Mouse (Mus musculus) neural tube, embryonic 13.5 days (tissue): ENCODE results near the gene Drg1. TPM values are rescaled to one million over a fixed set of nuclear protein-coding genes. Genes with fewer than 3 reads are reported as not detected.
A peak's percentile ranks its signal among the peaks of the same experiment; 100 is the strongest.

Experiments used
- ATAC-seq: fragments of 200-750 bp; cut with Nextera tagmentation; 2 replicates; pipeline ENCODE4 v1.8.0; 2017; ENCODE audit warnings: low read depth, mild to moderate bottlenecking, moderate TSS enrichment, moderate library complexity
- H3K27ac ChIP-seq: fragments of 300-500 bp; sonication (generic); replicated peaks from 2 replicates; pipeline ENCODE4 v1.5.1; 2015; ENCODE audit warnings: moderate library complexity, mild to moderate bottlenecking, inconsistent platforms
- H3K27me3 ChIP-seq: fragments of 300-500 bp; sonication (generic); 2 replicates; pipeline ENCODE4 v1.6.1; 2015; ENCODE audit warnings: mild to moderate bottlenecking, inconsistent platforms
- H3K36me3 ChIP-seq: fragments of 300-500 bp; sonication (generic); 2 replicates; pipeline ENCODE4 v1.6.1; 2015; ENCODE audit warnings: mild to moderate bottlenecking, inconsistent platforms
- H3K4me1 ChIP-seq: fragments of 300-500 bp; sonication (generic); replicated peaks from 2 replicates; pipeline ENCODE4 v1.6.1; 2015; ENCODE audit warnings: inconsistent platforms
- H3K4me2 ChIP-seq: fragments of 300-500 bp; sonication (generic); 2 replicates; pipeline ENCODE4 v1.6.1; 2015; ENCODE audit warnings: inconsistent platforms, mild to moderate bottlenecking, moderate library complexity
- H3K4me3 ChIP-seq: fragments of 300-500 bp; sonication (generic); 2 replicates; pipeline ENCODE4 v1.5.1; 2015; ENCODE audit warnings: mild to moderate bottlenecking, inconsistent platforms
- H3K9ac ChIP-seq: fragments of 300-500 bp; sonication (generic); 2 replicates; pipeline ENCODE4 v1.6.1; 2015; ENCODE audit warnings: moderate library complexity, mild to moderate bottlenecking, inconsistent platforms
- H3K9me3 ChIP-seq: fragments of 300-500 bp; sonication (generic); 2 replicates; pipeline ENCODE4 v1.6.1; 2016; ENCODE audit warnings: inconsistent platforms
- WGBS: fragments of 180-500 bp; shearing (Covaris S2); methylation state at CpG from one replicate; pipeline ENCODE4 v1.1.7; 2015; 5-methylcytosine and 5-hydroxymethylcytosine counted together
- polyA plus RNA-seq: library from polyadenylated mRNA; unstranded; fragments of >200 nt; fragmentation: Nextera tagmentation; extraction: Ambion mirVana; gene quantifications from 2 replicates; pipeline ENCODE4 v1.2.1, GENCODE M21; 2015

Drg1 gene
- polyA plus RNA-seq, 1 experiment from 2014 or later = 231 TPM

- Histone ChIP-seq H3K9ac (no peak overlapping the region), H3K9me3 (no peaks in the 10 kb centered on the region), H3K4me1 (no peaks in the 10 kb centered on the region), H3K27me3 (no peaks in the 10 kb centered on the region), H3K4me3 (no peak overlapping the region), H3K4me2 (no peak overlapping the region), H3K36me3 (peaks cover 94% of the 10 kb centered on the region), H3K27ac (no peak overlapping the region)
- WGBS = 91% methylated on average over 2 of the region's 2 CpGs
- ATAC-seq = no peak
Observed at GRCm38 (mm10) chr11:3247387-3247786, 18.8 kb downstream of the Drg1 start.

- Histone ChIP-seq H3K4me3 (no peak overlapping the region), H3K9me3 (no peaks in the 10 kb centered on the region), H3K4me2 (no peak overlapping the region), H3K9ac (no peak overlapping the region), H3K27me3 (no peaks in the 10 kb centered on the region), H3K27ac (no peak overlapping the region), H3K36me3 (peaks cover 92% of the 10 kb centered on the region), H3K4me1 (no peaks in the 10 kb centered on the region)
- no peak for ATAC-seq
- WGBS = 69% methylated on average over 4 of the region's 4 CpGs
Observed at GRCm38 (mm10) chr11:3243771-3244170, 22.4 kb downstream of the Drg1 start.

GRCm38 (mm10) chr11:3242395-3242794, 23.8 kb downstream of the Drg1 start:
- WGBS = 94% methylated on average over 7 of the region's 7 CpGs

GRCm38 (mm10) chr11:3235277-3235676, 30.9 kb downstream of the Drg1 start:
- no peak overlapping the region for H3K4me3 ChIP-seq
- no peak overlapping the region for H3K4me2 ChIP-seq
- ATAC-seq = no peak
- no peaks in the 10 kb centered on the region for H3K9me3 ChIP-seq
- 90% methylated on average over 5 of the region's 5 CpGs for WGBS
- H3K9ac ChIP-seq = no peak overlapping the region
- no peaks in the 10 kb centered on the region for H3K4me1 ChIP-seq
- H3K36me3 ChIP-seq = peaks cover 94% of the 10 kb centered on the region
- H3K27ac ChIP-seq = no peak overlapping the region
- H3K27me3 ChIP-seq = no peaks in the 10 kb centered on the region

More at GRCm38 (mm10) chr11:3242395-3242794, 23.8 kb downstream of the Drg1 start:
- no peak for ATAC-seq
- Histone ChIP-seq H3K9me3 (no peaks in the 10 kb centered on the region), H3K27me3 (no peaks in the 10 kb centered on the region), H3K9ac (no peak overlapping the region), H3K4me2 (no peak overlapping the region), H3K27ac (no peak overlapping the region), H3K4me3 (no peak overlapping the region), H3K36me3 (peaks cover 92% of the 10 kb centered on the region), H3K4me1 (no peaks in the 10 kb centered on the region)

- H3K36me3 ChIP-seq = peaks cover 94% of the 10 kb centered on the region
- no peak overlapping the region for H3K4me2 ChIP-seq
- no peaks in the 10 kb centered on the region for H3K4me1 ChIP-seq
- no peak overlapping the region for H3K9ac ChIP-seq
- no peak overlapping the region for H3K4me3 ChIP-seq
- H3K27me3 ChIP-seq = no peaks in the 10 kb centered on the region
- no peak for ATAC-seq
- no peaks in the 10 kb centered on the region for H3K9me3 ChIP-seq
- 94% methylated on average over 4 of the region's 4 CpGs for WGBS
- no peak overlapping the region for H3K27ac ChIP-seq
Observed at GRCm38 (mm10) chr11:3233704-3234103, 32.5 kb downstream of the Drg1 start.

- Histone ChIP-seq H3K9me3 (no peaks in the 10 kb centered on the region), H3K9ac (no peak overlapping the region), H3K4me2 (no peak overlapping the region), H3K27ac (no peak overlapping the region), H3K4me1 (no peaks in the 10 kb centered on the region), H3K4me3 (no peak overlapping the region), H3K27me3 (no peaks in the 10 kb centered on the region), H3K36me3 (peaks cover 89% of the 10 kb centered on the region)
- WGBS = 95% methylated on average over 3 of the region's 3 CpGs
- ATAC-seq = no peak
Observed at GRCm38 (mm10) chr11:3232248-3232647, 34.0 kb downstream of the Drg1 start.

- Histone ChIP-seq H3K9me3 (no peaks in the 10 kb centered on the region), H3K9ac (no peak overlapping the region), H3K27ac (no peak overlapping the region), H3K4me3 (no peak overlapping the region), H3K27me3 (no peaks in the 10 kb centered on the region), H3K4me1 (no peaks in the 10 kb centered on the region), H3K36me3 (peaks cover 86% of the 10 kb centered on the region), H3K4me2 (no peak overlapping the region)
- no peak for ATAC-seq
- WGBS = 99% methylated on average over 3 of the region's 3 CpGs
Observed at GRCm38 (mm10) chr11:3227113-3227512, 39.1 kb downstream of the Drg1 start.

GRCm38 (mm10) chr11:3223105-3223504, 43.1 kb downstream of the Drg1 start:
- H3K4me2 ChIP-seq = no peak overlapping the region
- H3K27ac ChIP-seq = no peak overlapping the region
- peaks cover 80% of the 10 kb centered on the region for H3K36me3 ChIP-seq
- WGBS = 81% methylated on average over 5 of the region's 5 CpGs
- H3K9me3 ChIP-seq = no peaks in the 10 kb centered on the region
- no peak overlapping the region for H3K4me3 ChIP-seq
- H3K27me3 ChIP-seq = no peaks in the 10 kb centered on the region
- ATAC-seq = no peak
- no peak overlapping the region for H3K9ac ChIP-seq
- no peaks in the 10 kb centered on the region for H3K4me1 ChIP-seq

- WGBS = 90% methylated on average over 1 of the region's 1 CpGs
- no peak overlapping the region for H3K4me2 ChIP-seq
Observed at GRCm38 (mm10) chr11:3212526-3212925, 53.7 kb downstream of the Drg1 start.

GRCm38 (mm10) chr11:3206783-3207182, 59.4 kb downstream of the Drg1 start:
- Histone ChIP-seq H3K4me2 (no peak overlapping the region), H3K36me3 (peaks cover 60% of the 10 kb centered on the region), H3K27ac (no peak overlapping the region), H3K27me3 (no peaks in the 10 kb centered on the region), H3K9ac (no peak overlapping the region), H3K4me1 (peaks cover 13% of the 10 kb centered on the region), H3K9me3 (no peaks in the 10 kb centered on the region), H3K4me3 (no peak overlapping the region)
- no peak for ATAC-seq
- 95% methylated on average over 3 of the region's 3 CpGs for WGBS

More at GRCm38 (mm10) chr11:3212526-3212925, 53.7 kb downstream of the Drg1 start:
- Histone ChIP-seq H3K4me1 (no peaks in the 10 kb centered on the region), H3K4me3 (no peak overlapping the region), H3K36me3 (peaks cover 78% of the 10 kb centered on the region), H3K9me3 (no peaks in the 10 kb centered on the region), H3K9ac (no peak overlapping the region), H3K27me3 (no peaks in the 10 kb centered on the region), H3K27ac (no peak overlapping the region)
- ATAC-seq = no peak

- no peak overlapping the region for H3K4me2 ChIP-seq
- H3K4me3 ChIP-seq = no peak overlapping the region
- peaks cover 48% of the 10 kb centered on the region for H3K36me3 ChIP-seq
- H3K9ac ChIP-seq = no peak overlapping the region
- H3K4me1 ChIP-seq = peaks cover 13% of the 10 kb centered on the region
- H3K27me3 ChIP-seq = no peaks in the 10 kb centered on the region
- ATAC-seq = no peak
- H3K27ac ChIP-seq = no peak overlapping the region
- WGBS = 97% methylated on average over 3 of the region's 3 CpGs
- no peaks in the 10 kb centered on the region for H3K9me3 ChIP-seq
Observed at GRCm38 (mm10) chr11:3205207-3205606, 61.0 kb downstream of the Drg1 start.

- H3K27me3 ChIP-seq = no peaks in the 10 kb centered on the region
- peaks cover 13% of the 10 kb centered on the region for H3K4me1 ChIP-seq
- H3K9ac ChIP-seq = no peak overlapping the region
- ATAC-seq = no peak
- H3K4me2 ChIP-seq = peak overlapping the region; percentile 46
- 90% methylated on average over 2 of the region's 2 CpGs for WGBS
- H3K9me3 ChIP-seq = no peaks in the 10 kb centered on the region
- H3K27ac ChIP-seq = no peak overlapping the region
- H3K4me3 ChIP-seq = no peak overlapping the region
- peaks cover 33% of the 10 kb centered on the region for H3K36me3 ChIP-seq
Observed at GRCm38 (mm10) chr11:3203771-3204170, 62.4 kb downstream of the Drg1 start.

GRCm38 (mm10) chr11:3202781-3203441, 63.3 kb downstream of the Drg1 start:
- H3K27me3 ChIP-seq = no peaks in the 10 kb centered on the region
- WGBS = under 1% methylated on average over 55 of the region's 57 CpGs
- H3K4me3 ChIP-seq = peak overlapping the region; percentile 40
- peaks cover 26% of the 10 kb centered on the region for H3K36me3 ChIP-seq
- H3K9ac ChIP-seq = peak overlapping the region; percentile 62
- no peaks in the 10 kb centered on the region for H3K9me3 ChIP-seq
- H3K4me1 ChIP-seq = peaks cover 13% of the 10 kb centered on the region
- no peak; the same call in 1 of the 2 replicates for ATAC-seq
- peak overlapping the region; percentile 46 for H3K4me2 ChIP-seq
- peak overlapping the region; percentile 14 for H3K27ac ChIP-seq
